11 mouse cellular contexts compared by ENCODE assay signal in the genomic region with DNA sequence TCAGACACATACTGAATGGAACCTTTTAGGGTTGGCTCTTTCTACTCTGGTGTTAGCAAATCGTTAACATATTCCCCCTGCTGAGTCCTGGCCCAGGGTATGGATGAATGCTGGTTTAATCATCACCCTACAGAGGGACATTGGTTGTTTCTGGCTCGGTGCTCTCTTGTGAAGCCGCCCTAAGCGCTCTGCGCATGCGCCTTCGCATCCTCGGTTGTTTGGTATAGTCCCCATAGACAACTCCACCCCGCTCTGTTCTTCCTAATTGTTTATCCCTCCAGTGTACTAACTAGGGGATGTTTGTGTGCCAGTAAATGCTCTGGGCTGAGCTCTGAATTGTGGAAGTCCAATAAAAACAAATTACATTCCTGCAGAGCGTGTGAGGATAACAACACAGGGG. TPM values are rescaled to one million over a fixed set of nuclear protein-coding genes. Genes with fewer than 3 reads are reported as not detected.
DNase-seq lines count a peak whose midpoint lies in the region; ATAC-seq and TF ChIP-seq lines count a peak whose summit lies in the region.
"Had no signal": no experiment of that assay in that cellular context is flagged by ENCODE, and none has a peak within 500 bp of the region (broad histone marks: within the 10 kb centered on the region; RNA-seq: fewer than 3 reads in every experiment).

No protein-coding gene starts in this region.

- no peak overlapping the region for H3K9ac ChIP-seq in forebrain, embryonic 11.5 days (ENCODE audit: low read length)
- peak overlapping the region; percentile 49 for H3K9ac ChIP-seq in liver, embryonic 13.5 days
- H3K9ac ChIP-seq: heart, embryonic 13.5 days; limb, embryonic 15.5 days; midbrain, embryonic 13.5 days had no signal

- H3K4me3 ChIP-seq in forebrain, embryonic 10.5 days = no peak overlapping the region
- H3K4me3 ChIP-seq in forebrain, embryonic 11.5 days (ENCODE audit: low read depth, low read length) = no peak overlapping the region
- H3K4me3 ChIP-seq in liver, embryonic 13.5 days (replicated peaks) = no peak overlapping the region
- H3K4me3 ChIP-seq: heart, embryonic 13.5 days; limb, embryonic 15.5 days; midbrain, embryonic 13.5 days had no signal

- POLR2A ChIA-PET in Patski (lab: Charles Lee) = interaction anchor here (0.6 to 0.8 kb wide), 2 partner anchors 14 kb away, joined by 3 to 5 read pairs; no protein-coding TSS in a partner anchor

- CTCF ChIA-PET in Patski (lab: Charles Lee) = interaction anchor here (1.1 to 1.2 kb wide), 3 partner anchors 11 to 64 kb away, joined by 3 to 4 read pairs (median 4); no protein-coding TSS in a partner anchor

- no peak for ATAC-seq in forebrain, embryonic 11.5 days (replicated peaks; ENCODE audit: low FRiP score)
- ATAC-seq in Patski = peak; percentile 78
- no peak for ATAC-seq in liver, embryonic 13.5 days (ENCODE audit: low read depth)
- ATAC-seq: midbrain, embryonic 13.5 days had no signal

- no peak for DNase-seq in forebrain, embryonic 10.5 days (ENCODE audit: extremely low spot score, low spot score)
- no peak for DNase-seq in forebrain, embryonic 11.5 days (ENCODE audit: low spot score)
- no peak for DNase-seq in Patski (ENCODE audit: low read depth, low spot score)
- peak; percentile 84 for DNase-seq in kidney, adult 11 months
- DNase-seq in liver, embryonic 13.5 days = no peak
- no peak for DNase-seq in layer of hippocampus, adult 9-11 months
- no peak for DNase-seq in embryo, embryonic 11 days
- no peak for DNase-seq in adrenal gland, adult (ENCODE audit: inconsistent age in 2 of 2, low spot score in 1 of 2)

- H3K4me2 ChIP-seq in forebrain, embryonic 11.5 days (ENCODE audit: low read depth, low read length, severe bottlenecking) = no peak overlapping the region
- peak overlapping the region; percentile 39 for H3K4me2 ChIP-seq in liver, embryonic 13.5 days
- H3K4me2 ChIP-seq: heart, embryonic 13.5 days; limb, embryonic 15.5 days; midbrain, embryonic 13.5 days had no signal

- H3K27ac ChIP-seq in forebrain, embryonic 10.5 days = 0 out of 2 replicates have a peak overlapping the region, but pooled peaks have one; percentile 3
- H3K27ac ChIP-seq in forebrain, embryonic 11.5 days (ENCODE audit: low read depth, low read length) = no peak overlapping the region
- H3K27ac ChIP-seq in liver, embryonic 13.5 days = peak overlapping the region; percentile 89
- H3K27ac ChIP-seq: heart, embryonic 13.5 days; limb, embryonic 15.5 days; midbrain, embryonic 13.5 days had no signal

- H3K36me3 ChIP-seq in forebrain, embryonic 10.5 days (replicated peaks) = no peaks in the 10 kb centered on the region
- no peaks in the 10 kb centered on the region for H3K36me3 ChIP-seq in forebrain, embryonic 11.5 days (ENCODE audit: control insufficient read depth, insufficient read depth, low read length)
- no peaks in the 10 kb centered on the region for H3K36me3 ChIP-seq in liver, embryonic 13.5 days
- H3K36me3 ChIP-seq: heart, embryonic 13.5 days; limb, embryonic 15.5 days; midbrain, embryonic 13.5 days had no signal

- no peaks in the 10 kb centered on the region for H3K9me3 ChIP-seq in forebrain, embryonic 10.5 days
- H3K9me3 ChIP-seq in forebrain, embryonic 11.5 days (ENCODE audit: control insufficient read depth, low read length) = no peaks in the 10 kb centered on the region; the same call in 1 of the 2 replicates
- no peaks in the 10 kb centered on the region for H3K9me3 ChIP-seq in liver, embryonic 13.5 days (replicated peaks)
- H3K9me3 ChIP-seq: heart, embryonic 13.5 days; limb, embryonic 15.5 days; midbrain, embryonic 13.5 days had no signal

- H3K27me3 ChIP-seq in forebrain, embryonic 10.5 days (ENCODE audit: poor library complexity, severe bottlenecking) = peaks cover 8% of the 10 kb centered on the region
- no peaks in the 10 kb centered on the region for H3K27me3 ChIP-seq in forebrain, embryonic 11.5 days (ENCODE audit: control insufficient read depth, insufficient read depth, low read length)
- H3K27me3 ChIP-seq in Patski = no peaks in the 10 kb centered on the region
- H3K27me3 ChIP-seq in liver, embryonic 13.5 days = no peaks in the 10 kb centered on the region
- H3K27me3 ChIP-seq: limb, embryonic 15.5 days had no signal

- H3K4me1 ChIP-seq in forebrain, embryonic 10.5 days = peaks cover 28% of the 10 kb centered on the region
- H3K4me1 ChIP-seq in forebrain, embryonic 11.5 days (replicated peaks; ENCODE audit: control insufficient read depth, insufficient read depth, low read length) = peaks cover 3% of the 10 kb centered on the region; the same call in 1 of the 2 replicates
- H3K4me1 ChIP-seq in liver, embryonic 13.5 days (replicated peaks) = peaks cover 97% of the 10 kb centered on the region

- TF ChIP-seq CTCF in Patski (IDR thresholded peaks at IDR 0.05) = no peak

- 79% methylated on average over 10 of the region's 10 CpGs for WGBS in forebrain, embryonic 10.5 days
- 78% methylated on average over 10 of the region's 10 CpGs for WGBS in forebrain, embryonic 11.5 days
- 79% methylated on average over 10 of the region's 10 CpGs for WGBS in liver, embryonic 13.5 days (ENCODE audit: insufficient replicate concordance)

- in situ Hi-C loops in Patski (cut with MboI; ENCODE audit: low pct_unique_long_range_greater_than_20kb) = no loop called here

RNA-seq across cellular contexts. Expression of gene Syne3, which starts 7.0 kb away (rescaled TPM):
- polyA plus RNA-seq in forebrain, embryonic 10.5 days (2016; fragmentation: Nextera tagmentation; extraction: Ambion mirVana) = 0.10 and 0.27 TPM in 2 replicates
- polyA plus RNA-seq in forebrain, embryonic 11.5 days (2014; fragmentation: Nextera tagmentation; extraction: Ambion mirVana) = 0.20 and 0.28 TPM in 2 replicates
- 14.2 TPM for polyA plus RNA-seq in Patski (2021)
- polyA plus RNA-seq in liver, embryonic 13.5 days (2015; fragmentation: Nextera tagmentation; extraction: Ambion mirVana) = 2.0 TPM in 2 replicates

RNA-seq across cellular contexts. Expression of gene Glrx5, which starts 15.8 kb away (rescaled TPM):
- polyA plus RNA-seq in forebrain, embryonic 10.5 days (2016; fragmentation: Nextera tagmentation; extraction: Ambion mirVana) = 234 and 235 TPM in 2 replicates
- polyA plus RNA-seq in forebrain, embryonic 11.5 days (2014; fragmentation: Nextera tagmentation; extraction: Ambion mirVana) = 188 and 196 TPM in 2 replicates
- polyA plus RNA-seq in Patski (2021) = 88.8 TPM
- polyA plus RNA-seq in liver, embryonic 13.5 days (2015; fragmentation: Nextera tagmentation; extraction: Ambion mirVana) = 591 and 653 TPM in 2 replicates
